Mouse (Mus musculus) heart, embryonic 11.5 days (tissue): ENCODE data around the gene Ccl17. TPM values are rescaled to one million over a fixed set of nuclear protein-coding genes. Genes with fewer than 3 reads are reported as not detected.

ENCODE experiments used
- ATAC-seq: fragments of 200-750 bp; cut with Nextera tagmentation; replicated peaks from 2 replicates; pipeline ENCODE4 v1.8.0; 2017; ENCODE audit warnings: moderate library complexity; ENCODE audit not compliant: insufficient number of reproducible peaks, low FRiP score, low TSS enrichment
- H3K27ac ChIP-seq: fragments of 300-500 bp; sonication (generic); 2 replicates; pipeline ENCODE4 v1.5.1; 2014; ENCODE audit warnings: mild to moderate bottlenecking, low read depth, low read length
- H3K27me3 ChIP-seq: fragments of 300-500 bp; sonication (generic); 2 replicates; pipeline ENCODE4 v1.6.1; 2014; ENCODE audit warnings: mild to moderate bottlenecking, low read length, mixed read lengths; ENCODE audit not compliant: control insufficient read depth, insufficient read depth
- H3K36me3 ChIP-seq: fragments of 300-500 bp; sonication (generic); 2 replicates; pipeline ENCODE4 v1.6.1; 2014; ENCODE audit warnings: mild to moderate bottlenecking, low read length, moderate library complexity, mixed read lengths; ENCODE audit not compliant: control insufficient read depth, insufficient read depth
- H3K4me1 ChIP-seq: fragments of 300-500 bp; sonication (generic); 2 replicates; pipeline ENCODE4 v1.6.1; 2014; ENCODE audit warnings: low read length; ENCODE audit not compliant: control insufficient read depth, insufficient read depth
- H3K4me2 ChIP-seq: fragments of 300-500 bp; sonication (generic); 2 replicates; pipeline ENCODE4 v1.6.1; 2014; ENCODE audit warnings: mild to moderate bottlenecking, moderate library complexity
- H3K4me3 ChIP-seq: fragments of 300-500 bp; sonication (generic); 2 replicates; pipeline ENCODE4 v1.5.1; 2014; ENCODE audit warnings: low read depth, low read length
- H3K9ac ChIP-seq: fragments of 300-500 bp; sonication (generic); 2 replicates; pipeline ENCODE4 v1.6.1; 2014; ENCODE audit warnings: mild to moderate bottlenecking, low read depth, low read length, moderate library complexity
- H3K9me3 ChIP-seq: fragments of 300-500 bp; sonication (generic); replicated peaks from 2 replicates; pipeline ENCODE4 v1.6.1; 2016; ENCODE audit warnings: low read length; ENCODE audit not compliant: control insufficient read depth
- WGBS: fragments of 180-500 bp; shearing (Covaris S2); extraction: QIAGEN DNeasy Blood & Tissue Kit; methylation state at CpG from one replicate; pipeline ENCODE4 v1.1.7; 2014; ENCODE audit not compliant: insufficient replicate concordance; 5-methylcytosine and 5-hydroxymethylcytosine counted together
- polyA plus RNA-seq: library from polyadenylated mRNA; unstranded; fragments of >200 nt; fragmentation: Nextera tagmentation; extraction: Ambion mirVana; gene quantifications from 2 replicates; pipeline ENCODE4 v1.2.1, GENCODE M21; 2014

Ccl17 gene
- polyA plus RNA-seq, 1 experiment from 2014 or later = 0.69 TPM

GRCm38 (mm10) chr8:94785247-94785985 lies 24.8 kb upstream of the Ccl17 start:
- ATAC-seq = no peak
- 56% methylated on average over 12 of the region's 12 CpGs for WGBS
- H3K27me3 ChIP-seq = no peaks in the 10 kb centered on the region
- H3K27ac ChIP-seq = no peak overlapping the region
- H3K4me3 ChIP-seq = no peak overlapping the region
- peaks cover 19% of the 10 kb centered on the region for H3K4me1 ChIP-seq
- no peak overlapping the region for H3K4me2 ChIP-seq
- H3K9ac ChIP-seq = no peak overlapping the region
- no peaks in the 10 kb centered on the region for H3K9me3 ChIP-seq
- no peaks in the 10 kb centered on the region for H3K36me3 ChIP-seq

GRCm38 (mm10) chr8:94785995-94786595 lies 24.2 kb upstream of the Ccl17 start:
- Histone ChIP-seq H3K36me3 (no peaks in the 10 kb centered on the region), H3K27me3 (no peaks in the 10 kb centered on the region), H3K27ac (no peak overlapping the region), H3K4me1 (peaks cover 16% of the 10 kb centered on the region), H3K4me2 (no peak overlapping the region), H3K4me3 (no peak overlapping the region), H3K9me3 (no peaks in the 10 kb centered on the region), H3K9ac (no peak overlapping the region)
- no peak for ATAC-seq
- WGBS = 66% methylated on average over 6 of the region's 6 CpGs

- Histone ChIP-seq H3K4me1 (peaks cover 6% of the 10 kb centered on the region; the same call in 1 of the 2 replicates), H3K9me3 (no peaks in the 10 kb centered on the region), H3K27ac (peak overlapping the region; percentile 58), H3K4me2 (no peak overlapping the region), H3K4me3 (no peak overlapping the region), H3K36me3 (no peaks in the 10 kb centered on the region), H3K9ac (no peak overlapping the region), H3K27me3 (no peaks in the 10 kb centered on the region)
- 60% methylated on average over 15 of the region's 15 CpGs for WGBS
- ATAC-seq = peak; percentile 82
Measured at GRCm38 (mm10) chr8:94787524-94788501, 22.4 kb upstream of the Ccl17 start.

- Histone ChIP-seq H3K4me1 (no peaks in the 10 kb centered on the region; the same call in 1 of the 2 replicates), H3K9ac (no peak overlapping the region), H3K36me3 (no peaks in the 10 kb centered on the region), H3K4me2 (no peak overlapping the region), H3K27me3 (no peaks in the 10 kb centered on the region), H3K4me3 (no peak overlapping the region), H3K9me3 (no peaks in the 10 kb centered on the region), H3K27ac (no peak overlapping the region)
- ATAC-seq = no peak
- WGBS = 75% methylated on average over 10 of the region's 10 CpGs
Measured at GRCm38 (mm10) chr8:94789256-94789955, 20.8 kb upstream of the Ccl17 start.

GRCm38 (mm10) chr8:94794368-94794767 lies 15.9 kb upstream of the Ccl17 start:
- H3K36me3 ChIP-seq = no peaks in the 10 kb centered on the region
- WGBS = 81% methylated on average over 4 of the region's 4 CpGs

GRCm38 (mm10) chr8:94794782-94795181 lies 15.5 kb upstream of the Ccl17 start:
- H3K4me2 ChIP-seq = no peak overlapping the region
- no peak overlapping the region for H3K27ac ChIP-seq
- WGBS = 90% methylated on average over 2 of the region's 2 CpGs

More at GRCm38 (mm10) chr8:94794368-94794767, 15.9 kb upstream of the Ccl17 start:
- H3K4me1 ChIP-seq = no peaks in the 10 kb centered on the region
- no peak overlapping the region for H3K9ac ChIP-seq
- no peak overlapping the region for H3K27ac ChIP-seq
- H3K4me2 ChIP-seq = no peak overlapping the region
- no peaks in the 10 kb centered on the region for H3K27me3 ChIP-seq
- no peak for ATAC-seq
- H3K9me3 ChIP-seq = no peaks in the 10 kb centered on the region
- H3K4me3 ChIP-seq = no peak overlapping the region

GRCm38 (mm10) chr8:94800278-94800968 lies 9.8 kb upstream of the Ccl17 start:
- no peaks in the 10 kb centered on the region for H3K9me3 ChIP-seq
- peaks cover 23% of the 10 kb centered on the region for H3K4me1 ChIP-seq
- no peak for ATAC-seq
- peaks cover 3% of the 10 kb centered on the region; the same call in 1 of the 2 replicates for H3K27me3 ChIP-seq
- no peak overlapping the region for H3K4me2 ChIP-seq
- WGBS = 49% methylated on average over 7 of the region's 7 CpGs
- H3K36me3 ChIP-seq = no peaks in the 10 kb centered on the region
- H3K27ac ChIP-seq = no peak overlapping the region
- no peak overlapping the region for H3K4me3 ChIP-seq
- no peak overlapping the region for H3K9ac ChIP-seq

More at GRCm38 (mm10) chr8:94794782-94795181, 15.5 kb upstream of the Ccl17 start:
- H3K27me3 ChIP-seq = no peaks in the 10 kb centered on the region
- H3K4me3 ChIP-seq = no peak overlapping the region
- H3K4me1 ChIP-seq = no peaks in the 10 kb centered on the region
- H3K36me3 ChIP-seq = no peaks in the 10 kb centered on the region
- ATAC-seq = no peak
- no peaks in the 10 kb centered on the region for H3K9me3 ChIP-seq
- H3K9ac ChIP-seq = no peak overlapping the region
